Mouse (Mus musculus): ENCODE results near the gene Pard3. TPM values are rescaled to one million over a fixed set of nuclear protein-coding genes. Genes with fewer than 3 reads are reported as not detected.

The Pard3 gene
- polyA plus RNA-seq, 1 experiment from 2014 or later = 12.7 TPM

GRCm38 (mm10) chr8:127535192-127535845, 471.6 kb downstream of the Pard3 start:
- H3K4me2 ChIP-seq (ENCODE audit: low read depth, low read length) = no peak overlapping the region
- no peaks in the 10 kb centered on the region for H3K9me3 ChIP-seq (replicated peaks; ENCODE audit: control insufficient read depth, low read length)
- H3K4me1 ChIP-seq (ENCODE audit: control insufficient read depth, insufficient read depth, low read length) = no peaks in the 10 kb centered on the region
- no peaks in the 10 kb centered on the region for H3K27me3 ChIP-seq (ENCODE audit: control insufficient read depth, insufficient read depth, low read length)
- no peak for ATAC-seq (replicated peaks; ENCODE audit: extremely low read depth, insufficient read depth, low FRiP score)
- WGBS = 71% methylated on average over 8 of the region's 8 CpGs
- no peak overlapping the region for H3K27ac ChIP-seq (ENCODE audit: low read length)
- H3K36me3 ChIP-seq (ENCODE audit: control insufficient read depth, insufficient read depth) = no peaks in the 10 kb centered on the region
- no peak overlapping the region for H3K9ac ChIP-seq (ENCODE audit: low read length)
- H3K4me3 ChIP-seq (ENCODE audit: low read length) = no peak overlapping the region

GRCm38 (mm10) chr8:127535846-127536220, 472.1 kb downstream of the Pard3 start:
- H3K27me3 ChIP-seq (ENCODE audit: control insufficient read depth, insufficient read depth, low read length) = no peaks in the 10 kb centered on the region
- H3K4me3 ChIP-seq (ENCODE audit: low read length) = no peak overlapping the region
- WGBS = 100% methylated on average over 1 of the region's 1 CpGs
- H3K4me2 ChIP-seq (ENCODE audit: low read depth, low read length) = no peak overlapping the region
- H3K9ac ChIP-seq (ENCODE audit: low read length) = no peak overlapping the region
- no peak for ATAC-seq (replicated peaks; ENCODE audit: extremely low read depth, insufficient read depth, low FRiP score)
- H3K4me1 ChIP-seq (ENCODE audit: control insufficient read depth, insufficient read depth, low read length) = no peaks in the 10 kb centered on the region
- H3K9me3 ChIP-seq (replicated peaks; ENCODE audit: control insufficient read depth, low read length) = no peaks in the 10 kb centered on the region
- no peaks in the 10 kb centered on the region for H3K36me3 ChIP-seq (ENCODE audit: control insufficient read depth, insufficient read depth)
- H3K27ac ChIP-seq (ENCODE audit: low read length) = no peak overlapping the region

- H3K9me3 ChIP-seq (replicated peaks; ENCODE audit: control insufficient read depth, low read length) = no peaks in the 10 kb centered on the region
- H3K4me2 ChIP-seq (ENCODE audit: low read depth, low read length) = no peak overlapping the region
- peaks cover 18% of the 10 kb centered on the region for H3K4me1 ChIP-seq (ENCODE audit: control insufficient read depth, insufficient read depth, low read length)
- H3K4me3 ChIP-seq (ENCODE audit: low read length) = no peak overlapping the region
- ATAC-seq (replicated peaks; ENCODE audit: extremely low read depth, insufficient read depth, low FRiP score) = no peak
- no peak overlapping the region for H3K27ac ChIP-seq (ENCODE audit: low read length)
- no peaks in the 10 kb centered on the region for H3K36me3 ChIP-seq (ENCODE audit: control insufficient read depth, insufficient read depth)
- WGBS = 92% methylated on average over 3 of the region's 3 CpGs
- no peaks in the 10 kb centered on the region for H3K27me3 ChIP-seq (ENCODE audit: control insufficient read depth, insufficient read depth, low read length)
- no peak overlapping the region for H3K9ac ChIP-seq (ENCODE audit: low read length)
Measured at GRCm38 (mm10) chr8:127539803-127540202, 476.1 kb downstream of the Pard3 start.

- no peak overlapping the region for H3K27ac ChIP-seq (ENCODE audit: low read length)
- H3K9me3 ChIP-seq (replicated peaks; ENCODE audit: control insufficient read depth, low read length) = no peaks in the 10 kb centered on the region
- H3K9ac ChIP-seq (ENCODE audit: low read length) = no peak overlapping the region
- no peaks in the 10 kb centered on the region for H3K27me3 ChIP-seq (ENCODE audit: control insufficient read depth, insufficient read depth, low read length)
- no peak overlapping the region for H3K4me2 ChIP-seq (ENCODE audit: low read depth, low read length)
- no peaks in the 10 kb centered on the region for H3K36me3 ChIP-seq (ENCODE audit: control insufficient read depth, insufficient read depth)
- ATAC-seq (replicated peaks; ENCODE audit: extremely low read depth, insufficient read depth, low FRiP score) = no peak
- peaks cover 23% of the 10 kb centered on the region for H3K4me1 ChIP-seq (ENCODE audit: control insufficient read depth, insufficient read depth, low read length)
- 83% methylated on average over 3 of the region's 3 CpGs for WGBS
- H3K4me3 ChIP-seq (ENCODE audit: low read length) = no peak overlapping the region
Measured at GRCm38 (mm10) chr8:127540273-127540672, 476.6 kb downstream of the Pard3 start.

- H3K27me3 ChIP-seq (ENCODE audit: control insufficient read depth, insufficient read depth, low read length) = no peaks in the 10 kb centered on the region
- H3K36me3 ChIP-seq (ENCODE audit: control insufficient read depth, insufficient read depth) = no peaks in the 10 kb centered on the region
- no peak overlapping the region for H3K4me2 ChIP-seq (ENCODE audit: low read depth, low read length)
- H3K4me1 ChIP-seq (ENCODE audit: control insufficient read depth, insufficient read depth, low read length) = peaks cover 23% of the 10 kb centered on the region
- H3K9me3 ChIP-seq (replicated peaks; ENCODE audit: control insufficient read depth, low read length) = no peaks in the 10 kb centered on the region
- no peak for ATAC-seq (replicated peaks; ENCODE audit: extremely low read depth, insufficient read depth, low FRiP score)
- no peak overlapping the region for H3K27ac ChIP-seq (ENCODE audit: low read length)
- H3K9ac ChIP-seq (ENCODE audit: low read length) = no peak overlapping the region
- H3K4me3 ChIP-seq (ENCODE audit: low read length) = no peak overlapping the region
- 92% methylated on average over 2 of the region's 2 CpGs for WGBS
Measured at GRCm38 (mm10) chr8:127542162-127542561, 478.5 kb downstream of the Pard3 start.

GRCm38 (mm10) chr8:127543676-127544075, 480.0 kb downstream of the Pard3 start:
- WGBS = 39% methylated on average over 7 of the region's 7 CpGs

GRCm38 (mm10) chr8:127546161-127546560, 482.5 kb downstream of the Pard3 start:
- Histone ChIP-seq H3K36me3 (ENCODE audit: control insufficient read depth, insufficient read depth) (no peaks in the 10 kb centered on the region), H3K9me3 (replicated peaks; ENCODE audit: control insufficient read depth, low read length) (no peaks in the 10 kb centered on the region), H3K9ac (ENCODE audit: low read length) (no peak overlapping the region), H3K4me2 (ENCODE audit: low read depth, low read length) (no peak overlapping the region), H3K4me1 (ENCODE audit: control insufficient read depth, insufficient read depth, low read length) (peaks cover 23% of the 10 kb centered on the region), H3K27ac (ENCODE audit: low read length) (no peak overlapping the region), H3K27me3 (ENCODE audit: control insufficient read depth, insufficient read depth, low read length) (no peaks in the 10 kb centered on the region), H3K4me3 (ENCODE audit: low read length) (no peak overlapping the region)
- ATAC-seq (replicated peaks; ENCODE audit: extremely low read depth, insufficient read depth, low FRiP score) = no peak
- WGBS = 80% methylated on average over 2 of the region's 2 CpGs

More at GRCm38 (mm10) chr8:127543676-127544075, 480.0 kb downstream of the Pard3 start:
- ATAC-seq (replicated peaks; ENCODE audit: extremely low read depth, insufficient read depth, low FRiP score) = 0 out of 2 replicates have a peak, but pooled peaks have one; percentile 32
- Histone ChIP-seq H3K4me3 (ENCODE audit: low read length) (no peak overlapping the region), H3K9ac (ENCODE audit: low read length) (no peak overlapping the region), H3K27me3 (ENCODE audit: control insufficient read depth, insufficient read depth, low read length) (no peaks in the 10 kb centered on the region), H3K4me2 (ENCODE audit: low read depth, low read length) (no peak overlapping the region), H3K36me3 (ENCODE audit: control insufficient read depth, insufficient read depth) (no peaks in the 10 kb centered on the region), H3K9me3 (replicated peaks; ENCODE audit: control insufficient read depth, low read length) (no peaks in the 10 kb centered on the region), H3K4me1 (ENCODE audit: control insufficient read depth, insufficient read depth, low read length) (peaks cover 23% of the 10 kb centered on the region), H3K27ac (ENCODE audit: low read length) (peak overlapping the region; percentile 56)

GRCm38 (mm10) chr8:127550928-127551327, 487.2 kb downstream of the Pard3 start:
- no peak overlapping the region for H3K9ac ChIP-seq (ENCODE audit: low read length)
- no peak overlapping the region for H3K4me2 ChIP-seq (ENCODE audit: low read depth, low read length)
- H3K4me3 ChIP-seq (ENCODE audit: low read length) = no peak overlapping the region
- no peaks in the 10 kb centered on the region; the same call in 1 of the 2 replicates for H3K4me1 ChIP-seq (ENCODE audit: control insufficient read depth, insufficient read depth, low read length)
- H3K27me3 ChIP-seq (ENCODE audit: control insufficient read depth, insufficient read depth, low read length) = no peaks in the 10 kb centered on the region
- no peaks in the 10 kb centered on the region for H3K9me3 ChIP-seq (replicated peaks; ENCODE audit: control insufficient read depth, low read length)
- H3K36me3 ChIP-seq (ENCODE audit: control insufficient read depth, insufficient read depth) = no peaks in the 10 kb centered on the region
- 92% methylated on average over 4 of the region's 4 CpGs for WGBS
- H3K27ac ChIP-seq (ENCODE audit: low read length) = no peak overlapping the region
- ATAC-seq (replicated peaks; ENCODE audit: extremely low read depth, insufficient read depth, low FRiP score) = no peak

- no peak for ATAC-seq (replicated peaks; ENCODE audit: extremely low read depth, insufficient read depth, low FRiP score)
- no peaks in the 10 kb centered on the region for H3K9me3 ChIP-seq (replicated peaks; ENCODE audit: control insufficient read depth, low read length)
- H3K9ac ChIP-seq (ENCODE audit: low read length) = no peak overlapping the region
- no peak overlapping the region for H3K27ac ChIP-seq (ENCODE audit: low read length)
- no peaks in the 10 kb centered on the region for H3K27me3 ChIP-seq (ENCODE audit: control insufficient read depth, insufficient read depth, low read length)
- H3K4me2 ChIP-seq (ENCODE audit: low read depth, low read length) = no peak overlapping the region
- no peaks in the 10 kb centered on the region; the same call in 1 of the 2 replicates for H3K4me1 ChIP-seq (ENCODE audit: control insufficient read depth, insufficient read depth, low read length)
- H3K4me3 ChIP-seq (ENCODE audit: low read length) = no peak overlapping the region
- WGBS = 62% methylated on average over 11 of the region's 11 CpGs
- H3K36me3 ChIP-seq (ENCODE audit: control insufficient read depth, insufficient read depth) = no peaks in the 10 kb centered on the region
Measured at GRCm38 (mm10) chr8:127552161-127552595, 488.5 kb downstream of the Pard3 start.
